Mouse (Mus musculus): ENCODE results near the gene Vmn1r198.
"Not testable (repeated sequence)": the region's sequence is repeated elsewhere in the genome, so short reads cannot be mapped to it uniquely, and the experiment has no call there.

Vmn1r198 gene

DNA sequence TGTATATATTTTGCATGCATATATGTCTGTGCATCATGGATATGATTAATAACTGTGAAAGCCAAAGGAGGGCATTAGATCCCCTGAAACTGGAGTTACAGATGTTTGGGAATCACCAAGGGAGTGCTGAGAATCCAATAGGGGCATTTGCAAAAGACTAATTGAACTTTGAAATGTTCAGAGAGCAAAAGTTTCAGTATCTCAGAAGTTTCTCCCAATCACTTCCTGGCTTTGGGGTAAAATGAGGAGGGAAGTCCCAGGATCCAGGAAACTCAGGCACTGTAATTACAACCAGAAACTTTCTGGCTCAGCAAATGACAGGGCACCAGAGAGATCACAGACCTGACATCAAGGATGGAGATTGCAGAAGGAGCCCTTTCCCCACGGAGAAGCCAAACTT is at the start of gene Vmn1r198:
Gene Vmn1r198 (plus strand): TSS at position 301 of the 400 bp plus-strand sequence.
- DNase-seq (ENCODE audit: low read depth, low spot score): no peak

DNA sequence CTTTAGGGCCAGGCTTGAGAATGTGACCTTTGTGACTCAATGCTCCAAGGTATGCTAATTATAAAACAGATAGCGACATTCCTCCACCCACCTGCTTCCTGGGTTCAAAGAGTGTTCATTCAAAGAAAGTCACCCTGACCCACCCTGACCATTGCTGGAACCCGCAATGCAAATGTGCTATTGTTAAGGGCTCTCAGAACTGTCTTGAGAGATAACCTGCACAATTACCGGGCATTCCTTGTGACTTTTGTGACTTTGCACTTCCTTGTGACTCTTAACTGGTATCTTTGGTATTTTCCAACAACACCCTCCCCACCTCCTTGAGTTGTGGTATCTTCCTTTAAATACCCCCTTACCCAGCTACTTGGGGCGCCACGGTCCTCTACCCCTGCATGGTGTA is 42.1 kb upstream of the Vmn1r198 start:
- DNase-seq (ENCODE audit: low read depth, low spot score): not testable (repeated sequence)

DNA sequence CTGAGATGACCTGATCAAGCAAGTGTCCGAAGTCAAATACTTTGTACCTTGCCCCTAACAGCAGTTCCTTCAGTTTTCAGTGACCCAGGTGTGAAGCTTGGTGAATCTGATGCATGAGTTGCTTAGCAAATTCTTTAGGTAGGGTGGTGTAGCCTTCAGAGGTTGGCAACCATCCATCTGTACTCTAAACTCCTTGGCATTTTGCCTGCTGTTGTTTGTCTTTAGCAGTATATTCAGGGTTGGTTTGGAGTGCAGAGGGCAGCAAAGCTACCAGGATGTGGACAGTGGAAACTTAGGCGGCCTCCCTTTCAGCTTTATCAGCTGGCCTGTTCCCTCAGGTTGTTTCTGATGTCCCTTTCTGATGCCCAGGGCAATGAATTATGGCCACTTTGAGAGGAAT is 34.8 kb upstream of the Vmn1r198 start:
- DNase-seq (ENCODE audit: low read depth, low spot score): no peak

DNA sequence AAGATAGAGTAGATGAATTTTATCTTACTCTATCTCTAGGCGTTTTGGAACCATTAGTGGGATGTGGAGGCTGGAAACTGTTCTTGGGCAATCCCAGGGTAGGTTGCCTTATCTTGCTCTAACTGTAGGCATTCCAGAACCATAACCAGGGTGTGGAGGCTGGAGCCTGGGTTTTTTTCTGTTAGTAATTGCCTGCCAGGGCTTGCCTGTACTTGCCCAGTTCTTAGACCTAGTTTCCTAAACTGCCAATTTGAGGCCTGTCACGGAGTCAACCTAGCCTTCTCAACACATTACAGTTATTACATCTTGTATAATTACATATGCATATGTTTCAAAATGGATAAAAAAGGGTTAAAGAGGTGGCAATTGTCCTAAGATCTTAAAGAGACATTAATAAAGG is 32.8 kb upstream of the Vmn1r198 start:
- no peak for DNase-seq (ENCODE audit: low read depth, low spot score)

DNA sequence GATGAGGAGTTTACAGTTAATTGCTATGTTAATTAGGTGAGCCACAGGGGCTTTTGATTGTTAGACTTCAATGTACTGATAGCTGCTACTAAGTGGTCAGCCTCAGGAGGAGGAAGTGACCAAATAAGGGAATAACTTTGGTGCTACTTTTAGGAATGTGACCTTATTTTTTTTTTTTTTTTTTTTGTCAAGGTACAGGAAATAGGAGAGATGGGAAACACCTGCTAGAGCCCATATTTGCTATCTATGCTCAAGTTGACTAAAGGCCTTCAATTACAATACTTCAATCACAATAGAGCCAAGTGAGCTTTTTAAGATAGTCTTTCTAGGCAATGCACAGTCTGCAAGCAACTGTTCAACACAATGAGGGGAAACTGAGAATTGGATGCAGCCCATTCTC is 30.1 kb upstream of the Vmn1r198 start:
- DNase-seq (ENCODE audit: low read depth, low spot score): no peak

DNA sequence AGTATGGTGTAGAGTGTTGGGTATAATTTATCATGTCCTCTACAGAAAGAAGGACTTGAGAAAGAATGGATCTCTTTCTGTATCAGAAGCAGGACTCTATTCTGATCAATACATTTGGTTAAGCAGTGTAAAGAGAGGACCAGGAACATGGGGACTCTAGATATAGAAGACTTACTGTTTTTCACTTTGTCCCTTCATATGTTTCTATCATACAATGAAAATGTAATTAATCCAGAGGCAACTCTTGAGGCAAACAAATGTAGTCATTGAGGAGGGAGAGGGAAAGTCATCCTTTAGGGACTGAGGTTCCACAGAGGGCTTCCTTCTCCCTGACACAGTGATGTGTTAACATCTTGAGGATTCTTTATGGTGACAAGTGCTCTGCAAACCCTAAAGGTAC is 25.9 kb upstream of the Vmn1r198 start, which contains the start of gene Vmn1r197:
Gene Vmn1r197 (plus strand): TSS at position 301 of the 400 bp plus-strand sequence.
- no peak for DNase-seq (ENCODE audit: low read depth, low spot score)

DNA sequence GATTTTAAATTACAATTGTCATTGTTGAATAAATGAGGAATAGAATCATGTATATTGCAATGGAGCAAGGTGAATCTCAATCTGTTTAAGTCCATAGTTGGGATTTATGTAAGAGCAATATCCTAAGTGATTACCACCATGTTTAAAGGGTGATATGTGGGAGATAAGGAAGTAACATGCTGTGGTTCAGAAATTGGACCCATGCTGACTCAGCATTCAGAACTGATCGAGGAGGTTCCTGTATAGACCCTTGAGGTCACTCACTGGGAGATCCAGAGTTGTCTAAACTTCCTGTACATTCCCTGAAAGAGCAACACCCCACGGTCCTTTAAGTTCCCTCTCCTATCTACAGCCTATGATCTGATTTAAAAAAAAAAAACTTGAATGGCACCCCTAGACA is 16.9 kb upstream of the Vmn1r198 start:
- no peak for DNase-seq (ENCODE audit: low read depth, low spot score)

DNA sequence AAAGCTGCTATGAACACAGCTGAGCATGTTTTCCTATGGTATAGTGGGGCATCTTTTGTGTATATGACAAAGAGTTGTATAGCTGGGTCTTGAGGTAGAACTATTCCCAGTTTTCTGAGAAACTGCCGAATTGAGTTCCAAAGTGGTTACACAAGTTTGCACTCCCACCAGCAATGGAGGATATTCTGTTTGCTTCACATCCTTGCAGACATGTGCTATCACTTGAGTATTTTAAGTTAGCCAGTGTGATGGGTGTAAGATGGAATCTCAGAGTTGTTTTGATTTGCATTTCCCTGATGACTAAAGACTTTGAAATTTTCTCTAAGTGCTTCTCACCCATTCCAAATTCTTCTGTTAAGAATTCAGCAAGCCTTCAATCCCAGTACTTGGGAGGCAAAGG is 14.6 kb upstream of the Vmn1r198 start:
- no peak for DNase-seq (ENCODE audit: low read depth, low spot score)

DNA sequence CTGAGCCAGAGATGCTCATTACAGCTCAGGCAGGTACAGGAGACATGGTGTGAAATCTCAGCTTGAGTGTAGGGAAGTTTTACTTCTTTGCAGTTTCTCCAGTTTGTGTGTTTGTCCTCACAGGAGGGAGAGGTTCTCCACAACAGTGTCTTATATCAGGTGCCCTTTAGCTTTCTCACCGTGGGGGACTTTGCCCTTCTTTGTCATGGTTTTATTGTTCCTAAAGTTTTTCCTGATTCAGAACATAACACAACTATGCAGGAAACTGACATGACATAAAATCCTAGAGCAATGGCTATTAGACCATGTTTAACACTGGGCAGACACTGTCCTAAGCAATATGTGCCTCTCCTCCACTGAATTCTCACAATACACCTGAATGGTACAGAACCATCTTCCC is 649 bp downstream of the Vmn1r198 start:
- no peak for DNase-seq (ENCODE audit: low read depth, low spot score)

DNA sequence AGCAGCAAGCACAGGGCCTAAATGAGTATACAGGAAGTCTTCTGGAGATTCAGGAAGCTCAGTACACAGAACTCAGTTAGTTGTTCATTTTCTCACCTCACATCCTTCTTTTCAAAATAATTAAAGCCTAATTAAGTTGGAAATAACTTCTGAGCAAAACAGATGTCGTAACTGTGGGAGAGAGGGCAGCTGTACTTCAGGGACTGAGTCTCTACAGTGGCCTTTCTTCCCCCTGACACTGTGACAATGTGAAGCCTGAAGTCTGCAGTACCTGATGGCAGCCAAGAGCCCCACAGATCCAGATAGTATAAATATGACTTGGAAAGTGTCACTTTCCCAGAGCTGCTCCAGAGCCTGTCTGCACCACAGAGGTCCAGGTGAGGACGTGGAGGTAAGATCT is 29.4 kb downstream of the Vmn1r198 start, which contains the start of gene Vmn1r199:
Gene Vmn1r199 (plus strand): TSS at position 301 of the 400 bp plus-strand sequence.
- DNase-seq (ENCODE audit: low read depth, low spot score): no peak

DNA sequence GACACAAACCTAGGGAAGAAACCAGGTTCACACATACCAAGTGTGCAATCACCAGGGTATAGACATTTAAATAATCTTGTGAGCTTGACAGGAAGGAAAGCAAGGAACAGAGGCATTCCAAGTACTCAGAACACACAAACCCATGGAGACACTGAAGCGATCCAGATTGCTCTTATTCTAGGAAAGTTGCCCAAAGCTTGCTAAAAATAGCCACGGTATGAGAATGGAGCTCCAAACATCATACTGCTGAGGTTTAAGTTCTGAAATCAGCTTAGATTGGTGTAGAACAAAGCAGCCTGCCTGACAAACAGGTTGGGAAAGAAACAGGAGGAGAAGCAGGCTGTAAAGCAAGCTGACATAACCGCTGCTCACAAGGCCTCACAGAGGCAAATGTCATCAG is 31.0 kb downstream of the Vmn1r198 start:
- DNase-seq (ENCODE audit: low read depth, low spot score): not testable (repeated sequence)

DNA sequence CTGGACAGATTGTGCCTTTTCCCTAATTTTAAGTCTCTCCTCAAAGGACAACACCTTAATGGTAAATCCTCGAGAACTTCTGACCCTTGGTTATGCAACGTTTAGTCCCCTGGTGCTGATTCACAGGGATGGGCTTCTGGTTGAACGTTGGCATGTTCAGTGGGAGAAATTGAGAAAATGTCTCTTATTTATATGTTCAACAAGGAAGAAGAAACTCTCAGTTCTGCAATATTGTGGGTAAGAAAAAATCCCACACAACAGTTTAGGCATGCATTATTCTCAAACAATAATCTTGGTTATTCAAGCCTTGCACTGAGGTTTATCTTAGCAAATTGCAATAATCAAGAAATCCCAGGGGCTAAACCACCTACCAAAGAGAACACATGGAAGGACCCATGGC is 33.2 kb downstream of the Vmn1r198 start:
- DNase-seq (ENCODE audit: low read depth, low spot score): no peak

DNA sequence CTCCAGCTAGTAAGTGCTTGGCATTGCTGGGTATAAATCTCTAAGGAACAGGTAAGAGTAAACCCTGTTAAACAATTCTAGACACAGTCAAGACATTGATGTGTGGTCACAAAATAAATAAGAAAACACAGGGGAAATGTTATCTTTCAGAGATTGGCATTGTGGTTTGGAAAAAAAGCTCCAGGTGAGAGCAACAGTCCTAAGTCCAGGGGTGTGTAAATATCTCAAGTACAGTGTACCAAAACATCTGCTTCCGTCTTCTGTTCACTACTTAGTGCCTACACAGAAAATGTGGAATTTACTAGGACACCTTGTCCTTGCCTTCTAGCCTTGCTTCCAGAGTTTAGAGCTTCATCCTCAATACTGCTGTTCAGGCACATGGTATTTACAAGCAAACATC is 36.9 kb downstream of the Vmn1r198 start:
- no peak for DNase-seq (ENCODE audit: low read depth, low spot score)

DNA sequence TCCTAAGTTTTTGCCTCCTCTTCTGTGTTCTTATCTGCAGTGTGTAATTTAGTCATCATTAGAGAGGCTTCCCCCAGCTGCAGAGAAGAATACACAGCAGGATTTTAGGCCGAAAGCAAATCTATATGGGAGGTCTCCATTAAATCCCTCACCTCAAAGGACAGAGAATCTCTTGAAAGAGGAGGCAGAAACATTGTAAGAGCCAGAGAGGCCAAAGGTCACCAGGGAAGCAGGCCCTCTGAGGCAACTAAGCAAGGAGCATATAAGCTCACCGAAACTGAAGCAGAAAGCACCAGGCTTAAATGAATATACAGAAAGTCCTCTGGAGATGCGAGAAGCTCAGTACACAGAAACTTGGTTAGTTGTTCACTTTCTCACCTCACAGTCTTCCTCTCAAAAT is 39.9 kb downstream of the Vmn1r198 start, which contains the start of gene Vmn1r200:
Gene Vmn1r200 (plus strand): TSS at position 301 of the 400 bp plus-strand sequence.
- no peak for DNase-seq (ENCODE audit: low read depth, low spot score)

DNA sequence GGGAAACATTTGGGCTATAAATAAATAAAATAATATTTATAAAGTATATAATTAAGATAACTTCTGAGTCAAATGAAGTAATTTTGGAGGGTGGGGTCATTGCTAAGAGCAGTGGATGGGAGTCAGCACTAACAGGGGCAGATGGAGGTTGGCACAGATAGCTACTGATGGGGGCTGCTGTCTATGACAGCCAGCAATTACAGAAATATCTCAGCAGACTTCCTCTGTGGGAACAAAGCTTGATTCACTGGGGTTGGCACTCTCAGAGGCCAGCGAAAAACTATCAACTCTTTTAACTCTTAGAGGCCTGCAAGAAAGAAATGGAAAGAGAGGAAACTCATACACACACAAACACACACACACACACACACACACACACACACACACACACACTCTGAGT is 52.8 kb downstream of the Vmn1r198 start:
- DNase-seq (ENCODE audit: low read depth, low spot score): no peak

All from c-Kit-negative CD71-positive TER-119-positive erythroid progenitor cells, embryonic 14.5 days (primary cell).